Mouse (Mus musculus): ENCODE data around the gene Prss41. TPM values are rescaled to one million over a fixed set of nuclear protein-coding genes. Genes with fewer than 3 reads are reported as not detected.
A peak's percentile ranks its signal among the peaks of the same experiment; 100 is the strongest.

Prss41 gene
- polyA plus RNA-seq, 1 experiment from 2014 or later, result 2.9 TPM

Small RNA genes within 50 kb of the gene (microRNA-seq; reads per million reads assigned to microRNA genes)
- gene Mir5125, result 1.3 reads per million, percentile 13 among the genes with 10 or more reads in this experiment

Other genes with a start within 250 kb of the Prss41 start
- 12.3 and 14.8 TPM in 2 replicates for gene Zfp13, start 244.7 kb downstream of the Prss41 start, polyA plus RNA-seq (2014; fragmentation: Nextera tagmentation; extraction: Ambion mirVana)
- gene Zscan10, start 243.3 kb downstream of the Prss41 start, polyA plus RNA-seq (2014; fragmentation: Nextera tagmentation; extraction: Ambion mirVana), result 0.14 TPM in 1 of 2 replicates, not detected in the other
- 0.51 and 0.67 TPM in 2 replicates for gene Mmp25, start 198.9 kb downstream of the Prss41 start, polyA plus RNA-seq (2014; fragmentation: Nextera tagmentation; extraction: Ambion mirVana)
- 1.5 and 2.1 TPM in 2 replicates for gene Bicdl2, start 183.7 kb downstream of the Prss41 start, polyA plus RNA-seq (2014; fragmentation: Nextera tagmentation; extraction: Ambion mirVana)
- gene Hcfc1r1, start 170.6 kb downstream of the Prss41 start, polyA plus RNA-seq (2014; fragmentation: Nextera tagmentation; extraction: Ambion mirVana), result 83.3 and 84.8 TPM in 2 replicates
- 45.8 and 50.2 TPM in 2 replicates for gene Thoc6, start 170.3 kb downstream of the Prss41 start, polyA plus RNA-seq (2014; fragmentation: Nextera tagmentation; extraction: Ambion mirVana)
- 23.3 and 24.4 TPM in 2 replicates for gene Tnfrsf12a, start 166.7 kb downstream of the Prss41 start, polyA plus RNA-seq (2014; fragmentation: Nextera tagmentation; extraction: Ambion mirVana)
- 88.4 and 97.9 TPM in 2 replicates for gene Cldn6, start 164.9 kb downstream of the Prss41 start, polyA plus RNA-seq (2014; fragmentation: Nextera tagmentation; extraction: Ambion mirVana)
- 1.1 and 1.3 TPM in 2 replicates for gene Cldn9, start 160.1 kb downstream of the Prss41 start, polyA plus RNA-seq (2014; fragmentation: Nextera tagmentation; extraction: Ambion mirVana)
- 0.04 TPM in 1 of 2 replicates, not detected in the other for gene 1520401A03Rik, start 121.4 kb downstream of the Prss41 start, polyA plus RNA-seq (2014; fragmentation: Nextera tagmentation; extraction: Ambion mirVana)
- gene Pkmyt1, start 117.8 kb downstream of the Prss41 start, polyA plus RNA-seq (2014; fragmentation: Nextera tagmentation; extraction: Ambion mirVana), result 53.6 and 57.9 TPM in 2 replicates
- 18.4 and 18.6 TPM in 2 replicates for gene Paqr4, start 103.3 kb downstream of the Prss41 start, polyA plus RNA-seq (2014; fragmentation: Nextera tagmentation; extraction: Ambion mirVana)
- 0.16 and 0.19 TPM in 2 replicates for gene Kremen2, start 98.3 kb downstream of the Prss41 start, polyA plus RNA-seq (2014; fragmentation: Nextera tagmentation; extraction: Ambion mirVana)
- gene Flywch1, start 72.6 kb downstream of the Prss41 start, polyA plus RNA-seq (2014; fragmentation: Nextera tagmentation; extraction: Ambion mirVana), result 58.6 and 69.4 TPM in 2 replicates
- gene Flywch2, start 58.1 kb downstream of the Prss41 start, polyA plus RNA-seq (2014; fragmentation: Nextera tagmentation; extraction: Ambion mirVana), result 21.2 and 21.5 TPM in 2 replicates
- gene Srrm2, start 53.6 kb downstream of the Prss41 start, polyA plus RNA-seq (2014; fragmentation: Nextera tagmentation; extraction: Ambion mirVana), result 451 and 452 TPM in 2 replicates
- gene Elob, start 15.0 kb downstream of the Prss41 start, polyA plus RNA-seq (2014; fragmentation: Nextera tagmentation; extraction: Ambion mirVana), result 1,105 and 1,121 TPM in 2 replicates
- 0.26 TPM in 1 of 2 replicates, not detected in the other for gene Prss33, start 8.1 kb downstream of the Prss41 start, polyA plus RNA-seq (2014; fragmentation: Nextera tagmentation; extraction: Ambion mirVana)
- 1.1 and 1.5 TPM in 2 replicates for gene Prss32, start 317 bp downstream of the Prss41 start, polyA plus RNA-seq (2014; fragmentation: Nextera tagmentation; extraction: Ambion mirVana)
- not detected in 2 replicates for gene Prss21, start 23.9 kb upstream of the Prss41 start, polyA plus RNA-seq (2014; fragmentation: Nextera tagmentation; extraction: Ambion mirVana)
- gene Dcpp1, start 36.7 kb upstream of the Prss41 start, polyA plus RNA-seq (2014; fragmentation: Nextera tagmentation; extraction: Ambion mirVana), result not detected in 2 replicates
- not detected in 2 replicates for gene Dcpp2, start 36.7 kb upstream of the Prss41 start, polyA plus RNA-seq (2014; fragmentation: Nextera tagmentation; extraction: Ambion mirVana)
- not detected in 2 replicates for gene Dcpp3, start 73.3 kb upstream of the Prss41 start, polyA plus RNA-seq (2014; fragmentation: Nextera tagmentation; extraction: Ambion mirVana)
- not detected in 2 replicates for gene Sbp, start 97.5 kb upstream of the Prss41 start, polyA plus RNA-seq (2014; fragmentation: Nextera tagmentation; extraction: Ambion mirVana)
- not detected in 2 replicates for gene Sbpl, start 111.1 kb upstream of the Prss41 start, polyA plus RNA-seq (2014; fragmentation: Nextera tagmentation; extraction: Ambion mirVana)
- 0.12 TPM in 1 of 2 replicates, not detected in the other for gene Prss30, start 136.4 kb upstream of the Prss41 start, polyA plus RNA-seq (2014; fragmentation: Nextera tagmentation; extraction: Ambion mirVana)
- not detected in 2 replicates for gene Prss22, start 153.9 kb upstream of the Prss41 start, polyA plus RNA-seq (2014; fragmentation: Nextera tagmentation; extraction: Ambion mirVana)
- gene Prss27, start 194.0 kb upstream of the Prss41 start, polyA plus RNA-seq (2014; fragmentation: Nextera tagmentation; extraction: Ambion mirVana), result 0.28 and 0.43 TPM in 2 replicates
- gene Kctd5, start 229.3 kb upstream of the Prss41 start, polyA plus RNA-seq (2014; fragmentation: Nextera tagmentation; extraction: Ambion mirVana), result 52.8 and 61.2 TPM in 2 replicates

Measured in intestine, embryonic 14.5 days (tissue).